Mouse (Mus musculus): ENCODE results near the gene Ing5.

- TF ChIP-seq CTCF (conservative IDR thresholded peaks at IDR 0.05; ENCODE audit: insufficient read depth, insufficient read length, low read depth, low read length), result no peak
- no peak for TF ChIP-seq POLR2A (IDR thresholded peaks at IDR 0.05; ENCODE audit: low read depth, low read length)
Observed at GRCm38 (mm10) chr1:93769901-93770300, 33.9 kb upstream of the Ing5 start.

Data from kidney, adult 2 months (tissue).